Mouse (Mus musculus): Measurements from ENCODE around the gene Wdr92.

- TF ChIP-seq CTCF (IDR thresholded peaks at IDR 0.05; ENCODE audit: low read depth, low read length) (no peak), POLR2A (IDR thresholded peaks at IDR 0.05; ENCODE audit: extremely low read depth, insufficient read depth, low read length) (no peak)
These were observed 85.3 kb downstream of the Wdr92 start for GRCm38 (mm10) chr11:17267176-17267575.

Measured in liver, adult 2 months (tissue).